Mouse (Mus musculus): ENCODE measurements around the gene Vps13d.

GRCm38 (mm10) chr4:144977057-144977456, 217.7 kb downstream of the Vps13d start:
- TF ChIP-seq CTCF (IDR thresholded peaks at IDR 0.05) (no peak), EP300 (IDR thresholded peaks at IDR 0.05) (no peak)
